Mouse (Mus musculus) liver, adult 2 months (tissue): Measurements from ENCODE around the gene Pyurf.

Experiments used
- CTCF ChIP-seq: fragments of 200-500 bp; IDR thresholded peaks from 2 replicates; pipeline ENCODE4 v1.5.1; 2011; ENCODE audit warnings: low read depth, low read length, control low read depth
- POLR2A ChIP-seq: fragments of 200-500 bp; IDR thresholded peaks from 2 replicates; pipeline ENCODE4 v1.6.1; 2011; ENCODE audit warnings: low read length, control low read depth; ENCODE audit not compliant: insufficient read depth; ENCODE audit errors: extremely low read depth

- TF ChIP-seq POLR2A (no peak), CTCF (no peak)
These were observed 19.8 kb upstream of the Pyurf start for GRCm38 (mm10) chr6:57711726-57712125.
